Mouse (Mus musculus) lung, embryonic 14.5 days (tissue): ENCODE measurements around the gene Ltbp2. TPM values are rescaled to one million over a fixed set of nuclear protein-coding genes. Genes with fewer than 3 reads are reported as not detected.

Source experiments
- ATAC-seq: fragments of 200-750 bp; cut with Nextera tagmentation; 2 replicates; pipeline ENCODE4 v1.8.0; 2017; ENCODE audit warnings: mild to moderate bottlenecking, moderate TSS enrichment, moderate library complexity; ENCODE audit not compliant: insufficient read depth
- DNase-seq: peaks from one replicate; pipeline ENCODE4 v3.0.0-alpha.2; 2015
- H3K27ac ChIP-seq: fragments of 300-500 bp; sonication (generic); 2 replicates; pipeline ENCODE4 v1.5.1; 2014; ENCODE audit warnings: low read depth, mild to moderate bottlenecking, moderate library complexity
- H3K27me3 ChIP-seq: fragments of 300-500 bp; sonication (generic); 2 replicates; pipeline ENCODE4 v1.6.1; 2014; ENCODE audit warnings: low read length, control low read depth; ENCODE audit not compliant: insufficient read depth
- H3K36me3 ChIP-seq: fragments of 300-500 bp; sonication (generic); 2 replicates; pipeline ENCODE4 v1.6.1; 2014; ENCODE audit warnings: control low read depth; ENCODE audit not compliant: insufficient read depth
- H3K4me1 ChIP-seq: fragments of 300-500 bp; sonication (generic); 2 replicates; pipeline ENCODE4 v1.6.1; 2014; ENCODE audit warnings: antibody characterized with exemption, control low read depth; ENCODE audit not compliant: insufficient read depth
- H3K4me2 ChIP-seq: fragments of 300-500 bp; sonication (generic); 2 replicates; pipeline ENCODE4 v1.6.1; 2014; ENCODE audit warnings: mild to moderate bottlenecking
- H3K4me3 ChIP-seq: fragments of 300-500 bp; sonication (generic); 2 replicates; pipeline ENCODE4 v1.5.1; 2014; ENCODE audit warnings: low read depth, low read length
- H3K9ac ChIP-seq: fragments of 300-500 bp; sonication (generic); 2 replicates; pipeline ENCODE4 v1.6.1; 2014
- H3K9me3 ChIP-seq: fragments of 300-500 bp; sonication (generic); 2 replicates; pipeline ENCODE4 v1.6.1; 2016; ENCODE audit warnings: low read depth, low read length, control low read depth
- CTCF ChIP-seq: IDR thresholded peaks from 2 replicates; pipeline ENCODE4 v1.5.1; 2016; ENCODE audit warnings: antibody characterized with exemption, low read depth
- WGBS: fragments of 180-500 bp; shearing (Covaris S2); extraction: QIAGEN DNeasy Blood & Tissue Kit; methylation state at CpG from one replicate; pipeline ENCODE4 v1.1.7; 2014; 5-methylcytosine and 5-hydroxymethylcytosine counted together
- polyA plus RNA-seq: library from polyadenylated mRNA; unstranded; fragments of >200 nt; fragmentation: Nextera tagmentation; extraction: Ambion mirVana; gene quantifications from 2 replicates; pipeline ENCODE4 v1.2.1, GENCODE M21; 2014

The Ltbp2 gene
- polyA plus RNA-seq: 6.8 and 6.9 TPM in 2 replicates

- WGBS: 3% methylated on average over 34 of the region's 34 CpGs
- H3K27me3 ChIP-seq: peaks cover 48% of the 10 kb centered on the region
- no peak within 1 kb of the TSS for H3K27ac ChIP-seq
Measured at GRCm38 (mm10) chr12:84876481-84877121, at the start of gene Ltbp2. Gene Ltbp2 (minus strand): TSS chr12:84876532.

GRCm38 (mm10) chr12:84924324-84924723, 48.0 kb upstream of the Ltbp2 start:
- H3K36me3 ChIP-seq: peaks cover 74% of the 10 kb centered on the region
- TF ChIP-seq CTCF: no peak
- ATAC-seq: no peak
- no peaks in the 10 kb centered on the region for H3K4me1 ChIP-seq
- 87% methylated on average over 5 of the region's 5 CpGs for WGBS
- no peak overlapping the region for H3K27ac ChIP-seq
- DNase-seq: no peak
- no peak overlapping the region for H3K4me3 ChIP-seq
- no peaks in the 10 kb centered on the region for H3K27me3 ChIP-seq
- no peak overlapping the region for H3K4me2 ChIP-seq
- no peak overlapping the region for H3K9ac ChIP-seq
- no peaks in the 10 kb centered on the region for H3K9me3 ChIP-seq

More at GRCm38 (mm10) chr12:84876481-84877121, at the start of gene Ltbp2:
- no peaks in the 10 kb centered on the region for H3K9me3 ChIP-seq
- H3K9ac ChIP-seq: peak within 1 kb of the TSS; percentile 48
- peak; percentile 74 for ATAC-seq
- peak within 1 kb of the TSS; percentile 64 for H3K4me2 ChIP-seq
- peak; percentile 86 for DNase-seq
- peak; percentile 98 for TF ChIP-seq CTCF
- peak within 1 kb of the TSS; percentile 42 for H3K4me3 ChIP-seq
- H3K4me1 ChIP-seq: 0 out of 2 replicates have a peak, but pooled peaks cover 4% of the 10 kb centered on the region
- no peaks in the 10 kb centered on the region for H3K36me3 ChIP-seq

DNA sequence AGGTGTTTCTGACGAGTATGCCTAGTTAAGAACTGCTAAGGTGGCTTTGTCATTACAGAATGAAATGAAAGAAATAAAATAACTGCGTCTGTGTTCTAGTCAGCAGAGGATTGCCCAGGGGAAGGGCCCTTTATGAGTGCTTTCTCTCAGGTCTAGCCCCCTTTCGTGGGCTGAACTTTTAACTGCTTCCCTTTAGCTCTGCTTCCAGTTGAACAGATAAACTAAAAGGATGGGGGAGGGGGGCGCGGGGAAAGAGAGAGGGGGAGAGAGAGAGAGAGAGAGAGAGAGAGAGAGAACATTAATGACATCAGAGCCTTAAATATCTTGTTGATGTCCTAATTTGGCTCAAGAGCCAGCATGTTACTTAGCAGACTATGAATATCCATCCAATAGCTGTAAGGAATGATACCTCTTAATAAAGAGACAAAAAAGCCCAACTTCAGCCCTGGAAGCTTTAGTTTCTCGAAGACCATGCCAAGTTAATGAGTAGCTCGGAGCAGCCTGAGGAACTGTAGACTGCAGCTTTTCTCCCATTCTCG, 45.6 kb upstream of the Ltbp2 start:
- no peaks in the 10 kb centered on the region for H3K27me3 ChIP-seq
- H3K27ac ChIP-seq: no peak overlapping the region
- DNase-seq (no peak), ATAC-seq (no peak)
- no peaks in the 10 kb centered on the region for H3K9me3 ChIP-seq
- no peak overlapping the region for H3K9ac ChIP-seq
- TF ChIP-seq CTCF: no peak
- H3K4me1 ChIP-seq: no peaks in the 10 kb centered on the region
- no peak overlapping the region for H3K4me2 ChIP-seq
- peaks cover 68% of the 10 kb centered on the region for H3K36me3 ChIP-seq
- H3K4me3 ChIP-seq: no peak overlapping the region
- WGBS: 69% methylated on average over 8 of the region's 8 CpGs

DNA sequence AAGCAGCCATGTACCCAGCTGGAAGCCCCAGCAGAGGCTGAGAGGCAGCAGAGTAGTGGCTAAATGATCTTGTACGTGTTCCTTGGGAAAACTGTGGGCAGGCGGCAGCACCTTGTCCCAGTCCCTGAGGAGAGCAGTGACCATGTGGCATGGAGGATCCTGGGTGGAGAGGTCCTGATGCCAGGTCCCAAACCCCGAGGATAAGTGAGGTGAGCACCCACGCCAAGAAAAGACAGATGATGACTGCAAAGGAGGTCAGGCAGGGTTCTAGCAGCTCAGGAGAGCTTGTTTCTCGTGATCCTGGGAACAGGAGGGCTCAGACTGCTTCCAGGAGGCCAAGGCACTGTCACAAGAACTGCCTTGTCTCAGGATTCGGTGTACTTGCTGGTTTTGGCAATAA, 42.5 kb upstream of the Ltbp2 start:
- no peak for TF ChIP-seq CTCF
- Histone ChIP-seq H3K4me1 (no peaks in the 10 kb centered on the region), H3K4me3 (no peak overlapping the region), H3K27me3 (no peaks in the 10 kb centered on the region), H3K4me2 (no peak overlapping the region), H3K9me3 (no peaks in the 10 kb centered on the region), H3K9ac (no peak overlapping the region), H3K27ac (no peak overlapping the region), H3K36me3 (peaks cover 42% of the 10 kb centered on the region)
- no peak for DNase-seq
- WGBS: 85% methylated on average over 6 of the region's 6 CpGs
- ATAC-seq: no peak

- no peak for TF ChIP-seq CTCF
- Histone ChIP-seq H3K27ac (no peak overlapping the region), H3K4me3 (no peak overlapping the region), H3K9ac (no peak overlapping the region), H3K4me1 (no peaks in the 10 kb centered on the region), H3K27me3 (no peaks in the 10 kb centered on the region), H3K36me3 (peaks cover 38% of the 10 kb centered on the region), H3K4me2 (no peak overlapping the region), H3K9me3 (no peaks in the 10 kb centered on the region)
- no peak for DNase-seq
- 58% methylated on average over 3 of the region's 3 CpGs for WGBS
- ATAC-seq: no peak
Measured at GRCm38 (mm10) chr12:84917799-84918198, 41.5 kb upstream of the Ltbp2 start.

DNA sequence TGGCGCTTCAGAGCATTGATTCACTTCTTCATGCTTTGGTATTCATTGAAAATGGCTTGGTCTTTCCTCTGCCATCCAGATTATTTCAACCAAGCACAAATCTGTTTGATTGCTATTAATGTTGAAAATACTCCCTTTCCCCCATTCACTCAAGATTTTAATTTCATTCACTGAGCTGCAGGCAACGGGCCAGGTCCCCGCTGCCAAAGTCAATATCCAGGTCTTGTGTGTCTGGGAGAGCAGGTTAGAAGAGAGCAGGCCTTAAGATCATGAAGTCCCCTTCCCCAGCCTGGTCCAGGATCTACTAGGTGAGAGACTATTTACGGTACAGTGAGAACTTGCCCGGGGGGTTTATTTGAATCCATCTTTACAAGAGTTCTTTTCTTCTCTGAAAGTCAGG, 38.6 kb upstream of the Ltbp2 start:
- Histone ChIP-seq H3K4me2 (no peak overlapping the region), H3K4me3 (no peak overlapping the region), H3K27ac (no peak overlapping the region), H3K4me1 (no peaks in the 10 kb centered on the region), H3K9me3 (no peaks in the 10 kb centered on the region), H3K27me3 (no peaks in the 10 kb centered on the region), H3K9ac (no peak overlapping the region), H3K36me3 (peaks cover 12% of the 10 kb centered on the region)
- ATAC-seq (no peak), DNase-seq (peak; percentile 22)
- 75% methylated on average over 5 of the region's 5 CpGs for WGBS
- no peak for TF ChIP-seq CTCF

DNA sequence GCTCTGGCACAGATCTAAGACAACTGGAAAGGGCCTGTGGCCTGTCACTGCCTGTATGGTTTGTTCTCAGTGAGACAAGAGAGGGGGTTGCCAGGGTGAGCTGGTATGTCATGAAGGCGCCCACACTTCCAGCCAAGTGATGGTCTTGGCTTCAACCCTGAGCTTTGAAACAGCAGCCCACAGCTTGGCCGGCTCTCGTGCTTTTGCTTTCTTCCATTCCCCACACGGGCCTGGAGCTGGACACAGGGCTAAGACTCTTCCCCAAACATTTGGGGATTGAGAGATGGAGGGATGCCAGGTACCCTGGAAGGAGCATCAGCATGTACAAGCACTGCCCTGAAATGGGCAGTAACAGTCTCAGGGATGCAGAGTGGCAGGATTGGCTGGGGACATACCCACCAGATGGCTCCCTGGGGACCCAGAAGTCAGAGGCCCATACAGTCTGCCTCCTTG, 36.3 kb upstream of the Ltbp2 start:
- Histone ChIP-seq H3K9ac (no peak overlapping the region), H3K27ac (no peak overlapping the region), H3K36me3 (no peaks in the 10 kb centered on the region), H3K27me3 (no peaks in the 10 kb centered on the region), H3K4me2 (no peak overlapping the region), H3K4me3 (no peak overlapping the region), H3K9me3 (no peaks in the 10 kb centered on the region), H3K4me1 (peaks cover 4% of the 10 kb centered on the region; the same call in 1 of the 2 replicates)
- DNase-seq (no peak), ATAC-seq (no peak)
- TF ChIP-seq CTCF: no peak
- 76% methylated on average over 4 of the region's 4 CpGs for WGBS
